In genomic region chr8:51254109-51254508, GRCm38 (mm10) we compare ENCODE assay signal across 31 mouse cellular contexts.
"Had no signal": no experiment of that assay in that cellular context is flagged by ENCODE, and none has a peak within 500 bp of the region (broad histone marks: within the 10 kb centered on the region; RNA-seq: fewer than 3 reads in every experiment).

No protein-coding gene starts in this region.

- H3K27me3 ChIP-seq: limb, embryonic 12.5 days; limb, embryonic 15.5 days; liver, embryonic 12.5 days; liver, embryonic 13.5 days; liver, embryonic 15.5 days; lung, embryonic 15.5 days; megakaryocyte, embryonic 14.5 days; midbrain, embryonic 12.5 days; midbrain, embryonic 13.5 days; midbrain, embryonic 15.5 days; neural tube, embryonic 12.5 days had no signal

- H3K9ac ChIP-seq: limb, embryonic 12.5 days; limb, embryonic 15.5 days; liver, embryonic 12.5 days; liver, embryonic 13.5 days; liver, embryonic 14.5 days; liver, embryonic 15.5 days; liver, postnatal 0 days; lung, embryonic 14.5 days; lung, embryonic 15.5 days; midbrain, embryonic 12.5 days; midbrain, embryonic 13.5 days; midbrain, embryonic 15.5 days; neural tube, embryonic 12.5 days had no signal

- H3K4me1 ChIP-seq: limb, embryonic 12.5 days; limb, embryonic 15.5 days; liver, embryonic 12.5 days; liver, embryonic 13.5 days; liver, embryonic 15.5 days; lung, embryonic 15.5 days; megakaryocyte, embryonic 14.5 days; midbrain, embryonic 10.5 days; midbrain, embryonic 12.5 days; midbrain, embryonic 13.5 days; midbrain, embryonic 15.5 days; neural tube, embryonic 12.5 days had no signal

- H3K4me2 ChIP-seq: limb, embryonic 12.5 days; limb, embryonic 15.5 days; liver, embryonic 11.5 days; liver, embryonic 12.5 days; liver, embryonic 13.5 days; liver, embryonic 15.5 days; lung, embryonic 14.5 days; lung, embryonic 15.5 days; midbrain, embryonic 11.5 days; midbrain, embryonic 12.5 days; midbrain, embryonic 13.5 days; midbrain, embryonic 15.5 days; neural tube, embryonic 12.5 days had no signal

- H3K27ac ChIP-seq: left cerebral cortex, adult 2 months; limb, embryonic 12.5 days; limb, embryonic 15.5 days; liver, embryonic 12.5 days; liver, embryonic 13.5 days; liver, embryonic 14.5 days; liver, embryonic 15.5 days; lung, embryonic 15.5 days; macrophage; midbrain, embryonic 10.5 days; midbrain, embryonic 12.5 days; midbrain, embryonic 13.5 days; midbrain, embryonic 15.5 days; neural tube, embryonic 12.5 days had no signal

- ATAC-seq: liver, embryonic 12.5 days; liver, postnatal 0 days; lung, postnatal 0 days; midbrain, embryonic 13.5 days; midbrain, embryonic 15.5 days; midbrain, embryonic 16.5 days had no signal

- DNase-seq: left cerebral cortex, postnatal 4 days; liver; liver, embryonic 13.5 days; liver, postnatal 0 days; lung, adult 18-20 months; lung, adult 2 months; lung, embryonic 14.5 days; lung, postnatal 10 days; lung, postnatal 14 days; lung, postnatal 36 days; lung, postnatal 4 days; midbrain, embryonic 14.5 days had no signal

- H3K4me3 ChIP-seq: left cerebral cortex, adult 2 months; limb, embryonic 12.5 days; limb, embryonic 15.5 days; liver, embryonic 12.5 days; liver, embryonic 13.5 days; liver, embryonic 15.5 days; lung, embryonic 15.5 days; megakaryocyte, embryonic 14.5 days; midbrain, embryonic 10.5 days; midbrain, embryonic 12.5 days; midbrain, embryonic 13.5 days; midbrain, embryonic 15.5 days; myocyte; neural tube, embryonic 12.5 days had no signal

- H3K9me3 ChIP-seq: limb, embryonic 12.5 days; limb, embryonic 15.5 days; liver, embryonic 12.5 days; liver, embryonic 13.5 days; liver, embryonic 15.5 days; lung, embryonic 15.5 days; megakaryocyte, embryonic 14.5 days; midbrain, embryonic 10.5 days; midbrain, embryonic 12.5 days; midbrain, embryonic 13.5 days; midbrain, embryonic 15.5 days; neural tube, embryonic 12.5 days had no signal

- H3K36me3 ChIP-seq: limb, embryonic 12.5 days; limb, embryonic 15.5 days; liver, embryonic 12.5 days; liver, embryonic 13.5 days; liver, embryonic 15.5 days; lung, embryonic 15.5 days; midbrain, embryonic 10.5 days; midbrain, embryonic 12.5 days; midbrain, embryonic 13.5 days; midbrain, embryonic 15.5 days; neural tube, embryonic 12.5 days had no signal
